Mouse (Mus musculus) induced T-regulatory cell, adult 2 months (primary cell): ENCODE measurements around the gene Apba3.
A peak's percentile ranks its signal among the peaks of the same experiment; 100 is the strongest.

ENCODE experiments used
- DNase-seq: peaks from one replicate; pipeline ENCODE4 v3.0.0-alpha.2; 2012; ENCODE audit warnings: low read depth

Apba3 gene

GRCm38 (mm10) chr10:81252424-81253419 is 14.0 kb upstream of the Apba3 start, which contains the start of gene Matk:
Gene Matk (plus strand): TSS chr10:81252935.
- DNase-seq, result peak; percentile 90

GRCm38 (mm10) chr10:81254886-81255285 is 11.9 kb upstream of the Apba3 start:
- DNase-seq, result peak; percentile 66

- peak; percentile 66 for DNase-seq
These were observed 9.4 kb upstream of the Apba3 start for GRCm38 (mm10) chr10:81257158-81258039.

- DNase-seq, result no peak
These were observed 7.4 kb upstream of the Apba3 start for GRCm38 (mm10) chr10:81259225-81259884.

GRCm38 (mm10) chr10:81261025-81261424 is 5.7 kb upstream of the Apba3 start:
- DNase-seq, result no peak

- no peak for DNase-seq
These were observed 1.2 kb upstream of the Apba3 start for GRCm38 (mm10) chr10:81265540-81265939.

- peak; percentile 88 for DNase-seq
These were observed 1.3 kb downstream of the Apba3 start for GRCm38 (mm10) chr10:81268056-81268455.

GRCm38 (mm10) chr10:81268643-81269412 is 2.1 kb downstream of the Apba3 start:
- no peak for DNase-seq

- DNase-seq, result no peak
These were observed 5.6 kb downstream of the Apba3 start for GRCm38 (mm10) chr10:81272356-81272755.

GRCm38 (mm10) chr10:81273842-81274241 is 7.1 kb downstream of the Apba3 start:
- DNase-seq, result no peak

- DNase-seq, result no peak
These were observed 10.9 kb downstream of the Apba3 start for GRCm38 (mm10) chr10:81277676-81278075.

GRCm38 (mm10) chr10:81279496-81279895 is 12.7 kb downstream of the Apba3 start:
- peak; percentile 33 for DNase-seq

- DNase-seq, result no peak
These were observed 17.4 kb downstream of the Apba3 start for GRCm38 (mm10) chr10:81284189-81284588.

GRCm38 (mm10) chr10:81284719-81285118 is 18.0 kb downstream of the Apba3 start:
- DNase-seq, result peak; percentile 31

GRCm38 (mm10) chr10:81285694-81286450 is 19.1 kb downstream of the Apba3 start:
- peak; percentile 95 for DNase-seq

GRCm38 (mm10) chr10:81286586-81286985 is 19.8 kb downstream of the Apba3 start:
- DNase-seq, result peak; percentile 76

GRCm38 (mm10) chr10:81287513-81288157 is 20.9 kb downstream of the Apba3 start:
- peak; percentile 90 for DNase-seq

GRCm38 (mm10) chr10:81288601-81289000 is 21.8 kb downstream of the Apba3 start:
- DNase-seq, result peak; percentile 77

GRCm38 (mm10) chr10:81289278-81289677 is 22.5 kb downstream of the Apba3 start:
- peak; percentile 87 for DNase-seq

GRCm38 (mm10) chr10:81289811-81290210 is 23.1 kb downstream of the Apba3 start:
- DNase-seq, result no peak
